Mouse (Mus musculus) colon, adult 2 months (tissue): ENCODE measurements around the gene Larp4. TPM values are rescaled to one million over a fixed set of nuclear protein-coding genes. Genes with fewer than 3 reads are reported as not detected.

Source experiments
- polyA plus RNA-seq: library from polyadenylated mRNA; depleted of rRNA; stranded (reverse); fragments of >200 nt; gene quantifications from 2 replicates; pipeline ENCODE4 v1.2.3, GENCODE M21; 2012; rRNA removed

The Larp4 gene
- 46.6 and 46.9 TPM in 2 replicates for polyA plus RNA-seq

GRCm38 (mm10) chr15:99969765-99970164, at the start of gene Larp4:
Gene Larp4, plus strand, starts transcription at chr15:99970065.

GRCm38 (mm10) chr15:99966961-99967360, 2.9 kb upstream of the Larp4 start, which contains the start of gene Fam186a:
Gene Fam186a, minus strand, starts transcription at chr15:99967061.

DNA sequence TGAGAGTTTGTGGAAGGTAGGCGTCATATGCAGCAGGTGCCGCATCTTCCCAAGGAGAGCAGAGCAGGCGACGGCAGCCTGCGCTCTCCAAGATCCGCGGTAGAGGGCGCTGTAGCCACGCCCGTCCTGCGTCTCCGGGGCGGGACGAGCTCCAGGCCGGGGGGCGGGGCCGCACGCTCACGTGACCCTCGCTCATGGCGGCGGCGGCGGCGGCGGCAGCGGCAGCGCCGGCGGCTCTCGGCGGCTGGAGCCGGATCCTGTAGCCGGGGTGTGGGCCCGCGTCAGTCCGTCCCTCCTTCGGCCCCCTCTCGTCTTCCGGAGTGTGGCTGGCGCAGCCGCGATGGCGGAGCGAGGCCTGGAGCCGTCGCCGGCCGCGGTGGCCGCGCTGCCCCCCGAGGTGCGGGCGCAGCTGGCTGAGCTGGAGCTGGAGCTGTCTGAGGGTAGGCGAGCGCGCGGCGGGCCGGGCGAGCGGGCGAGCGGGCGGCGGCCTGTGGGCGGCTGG, 68.7 kb downstream of the Larp4 start, which contains the start of gene Dip2b:
Gene Dip2b (plus strand): TSS at position 195 of the 502 bp plus-strand sequence.

Other genes with a start within 250 kb of the Larp4 start
- gene Cox14, start 244.4 kb upstream of the Larp4 start, polyA plus RNA-seq = 367 and 448 TPM in 2 replicates
- gene Cers5, start 197.2 kb upstream of the Larp4 start, polyA plus RNA-seq = 23.7 and 24.2 TPM in 2 replicates
- 55.7 and 67.8 TPM in 2 replicates for gene Lima1, start 94.6 kb upstream of the Larp4 start, polyA plus RNA-seq
- gene Fam186a, start 3.0 kb upstream of the Larp4 start, polyA plus RNA-seq = not detected in 2 replicates
- 7.8 and 8.2 TPM in 2 replicates for gene Dip2b, start 68.6 kb downstream of the Larp4 start, polyA plus RNA-seq